Mouse (Mus musculus) urinary bladder, adult 18-20 months (tissue): ENCODE data around the gene Slco4c1.
A peak's percentile ranks its signal among the peaks of the same experiment; 100 is the strongest.

Experiments
- DNase-seq, 2 experiments: peaks; one replicate each; pipeline ENCODE4 v3.0.0; 2022; ENCODE audit warnings: low spot score in 2 of 2, mixed read lengths in 2 of 2

Gene Slco4c1

GRCm38 (mm10) chr1:96871528-96872360 lies at the start of gene Slco4c1:
Slco4c1 (minus strand) TSS chr1:96872171.
- peak; percentile 29 to 59 for DNase-seq

GRCm38 (mm10) chr1:96917333-96917732 lies 45.4 kb upstream of the Slco4c1 start:
- DNase-seq, result no peak

- DNase-seq, result no peak
These were observed 11.8 kb upstream of the Slco4c1 start for GRCm38 (mm10) chr1:96883788-96884187.

GRCm38 (mm10) chr1:96878572-96878971 lies 6.6 kb upstream of the Slco4c1 start:
- no peak for DNase-seq

- no peak for DNase-seq
These were observed 4.1 kb upstream of the Slco4c1 start for GRCm38 (mm10) chr1:96876076-96876475.

GRCm38 (mm10) chr1:96874636-96875035 lies 2.7 kb upstream of the Slco4c1 start:
- no peak for DNase-seq

- no peak for DNase-seq
These were observed 356 bp upstream of the Slco4c1 start for GRCm38 (mm10) chr1:96872361-96872693.

- no peak for DNase-seq
These were observed 1.1 kb downstream of the Slco4c1 start for GRCm38 (mm10) chr1:96870764-96871307.

- no peak for DNase-seq
These were observed 3.2 kb downstream of the Slco4c1 start for GRCm38 (mm10) chr1:96868722-96869121.

GRCm38 (mm10) chr1:96866002-96866401 lies 6.0 kb downstream of the Slco4c1 start:
- DNase-seq, result no peak

GRCm38 (mm10) chr1:96864120-96864519 lies 7.9 kb downstream of the Slco4c1 start:
- no peak for DNase-seq

GRCm38 (mm10) chr1:96859995-96860684 lies 11.8 kb downstream of the Slco4c1 start:
- DNase-seq, result no peak

GRCm38 (mm10) chr1:96853541-96853940 lies 18.4 kb downstream of the Slco4c1 start:
- no peak for DNase-seq

GRCm38 (mm10) chr1:96849101-96849500 lies 22.9 kb downstream of the Slco4c1 start:
- no peak for DNase-seq

GRCm38 (mm10) chr1:96848606-96849005 lies 23.4 kb downstream of the Slco4c1 start:
- no peak for DNase-seq

GRCm38 (mm10) chr1:96846727-96847126 lies 25.2 kb downstream of the Slco4c1 start:
- DNase-seq, result no peak

- no peak for DNase-seq
These were observed 66.7 kb downstream of the Slco4c1 start for GRCm38 (mm10) chr1:96805287-96805727.

- no peak for DNase-seq
These were observed 70.4 kb downstream of the Slco4c1 start for GRCm38 (mm10) chr1:96801595-96801994.

GRCm38 (mm10) chr1:96794690-96795089 lies 77.3 kb downstream of the Slco4c1 start:
- DNase-seq, result no peak

GRCm38 (mm10) chr1:96794290-96794689 lies 77.7 kb downstream of the Slco4c1 start:
- DNase-seq, result no peak

GRCm38 (mm10) chr1:96789268-96789667 lies 82.7 kb downstream of the Slco4c1 start:
- no peak for DNase-seq

- no peak for DNase-seq
These were observed 97.8 kb downstream of the Slco4c1 start for GRCm38 (mm10) chr1:96774174-96774573.

- no peak for DNase-seq
These were observed 98.3 kb downstream of the Slco4c1 start for GRCm38 (mm10) chr1:96773712-96774111.
